Mouse (Mus musculus) ES-Bruce4 (cell line): ENCODE results near the gene Slc22a8. TPM values are rescaled to one million over a fixed set of nuclear protein-coding genes. Genes with fewer than 3 reads are reported as not detected.

Source experiments
- H3K27ac ChIP-seq: 2 replicates; pipeline ENCODE4 v1.5.1; 2012; ENCODE audit warnings: low read length, inconsistent platforms; ENCODE audit not compliant: insufficient read depth
- H3K27me3 ChIP-seq: 2 replicates; pipeline ENCODE4 v1.6.1; 2012; ENCODE audit warnings: mild to moderate bottlenecking, low read length, inconsistent platforms; ENCODE audit not compliant: control insufficient read depth, poor library complexity, insufficient read depth, severe bottlenecking
- H3K36me3 ChIP-seq: 2 replicates; pipeline ENCODE4 v1.6.1; 2012; ENCODE audit warnings: inconsistent platforms, mild to moderate bottlenecking, low read length, moderate library complexity; ENCODE audit not compliant: control insufficient read depth, poor library complexity, insufficient read depth, severe bottlenecking
- H3K4me1 ChIP-seq: one replicate; pipeline ENCODE4 v1.8.1; 2011; ENCODE audit warnings: low read length; ENCODE audit not compliant: control insufficient read depth, insufficient read depth
- H3K4me3 ChIP-seq: 2 replicates; pipeline ENCODE4 v1.5.1; 2011; ENCODE audit warnings: low read depth, mild to moderate bottlenecking, low read length
- H3K9ac ChIP-seq: 2 replicates; pipeline ENCODE4 v1.6.1; 2012; ENCODE audit warnings: low read depth, mild to moderate bottlenecking, inconsistent platforms; ENCODE audit not compliant: poor library complexity, severe bottlenecking
- H3K9me3 ChIP-seq: replicated peaks from 2 replicates; pipeline ENCODE4 v1.6.1; 2012; ENCODE audit warnings: mild to moderate bottlenecking, low read length, inconsistent platforms; ENCODE audit not compliant: control insufficient read depth, poor library complexity, insufficient read depth, severe bottlenecking
- CTCF ChIP-seq: IDR thresholded peaks from one replicate; pipeline ENCODE4 v1.8.1; 2011; ENCODE audit warnings: low read depth, low read length
- EP300 ChIP-seq: IDR thresholded peaks from 2 replicates; pipeline ENCODE4 v1.6.1; 2011; ENCODE audit warnings: low read depth, low read length; ENCODE audit not compliant: insufficient read depth
- POLR2A ChIP-seq: IDR thresholded peaks from one replicate; pipeline ENCODE4 v1.8.1; 2011; ENCODE audit warnings: low read length; ENCODE audit not compliant: insufficient read depth
- polyA plus RNA-seq: library from polyadenylated mRNA; stranded (reverse); fragments of >200 nt; gene quantifications from 2 replicates; pipeline ENCODE4 v1.2.4, GENCODE M21; 2011; ENCODE audit warnings: low read depth; ENCODE audit not compliant: missing spikeins, insufficient read depth, insufficient read length

The Slc22a8 gene
- polyA plus RNA-seq, 1 experiment, result not detected

DNA sequence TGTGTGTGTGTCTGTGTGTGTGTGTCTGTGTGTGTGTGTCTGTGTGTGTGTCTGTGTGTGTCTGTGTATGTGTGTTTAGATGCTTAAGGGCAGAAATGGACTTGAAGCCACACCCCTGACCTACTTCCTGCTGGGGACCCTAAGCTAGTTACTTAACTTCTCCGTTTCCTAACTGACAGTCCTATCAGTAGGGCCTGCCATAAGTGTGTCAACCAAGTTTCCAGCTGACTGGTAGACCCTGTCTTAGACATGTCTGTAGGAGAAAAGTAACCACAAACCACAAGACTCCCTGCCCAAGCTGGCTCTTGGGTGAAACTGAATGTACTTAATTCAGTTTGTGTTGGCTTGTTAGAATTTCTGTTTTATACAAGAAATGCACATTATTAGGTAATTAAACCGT is 1.1 kb downstream of the Slc22a8 start:
- Histone ChIP-seq H3K27ac (no peak overlapping the region), H3K9me3 (no peaks in the 10 kb centered on the region), H3K4me3 (no peak overlapping the region), H3K4me1 (peaks cover 2% of the 10 kb centered on the region), H3K36me3 (no peaks in the 10 kb centered on the region), H3K27me3 (no peaks in the 10 kb centered on the region), H3K9ac (no peak overlapping the region)
- no peak for TF ChIP-seq POLR2A
- no peak for TF ChIP-seq EP300
- TF ChIP-seq CTCF, result no peak

DNA sequence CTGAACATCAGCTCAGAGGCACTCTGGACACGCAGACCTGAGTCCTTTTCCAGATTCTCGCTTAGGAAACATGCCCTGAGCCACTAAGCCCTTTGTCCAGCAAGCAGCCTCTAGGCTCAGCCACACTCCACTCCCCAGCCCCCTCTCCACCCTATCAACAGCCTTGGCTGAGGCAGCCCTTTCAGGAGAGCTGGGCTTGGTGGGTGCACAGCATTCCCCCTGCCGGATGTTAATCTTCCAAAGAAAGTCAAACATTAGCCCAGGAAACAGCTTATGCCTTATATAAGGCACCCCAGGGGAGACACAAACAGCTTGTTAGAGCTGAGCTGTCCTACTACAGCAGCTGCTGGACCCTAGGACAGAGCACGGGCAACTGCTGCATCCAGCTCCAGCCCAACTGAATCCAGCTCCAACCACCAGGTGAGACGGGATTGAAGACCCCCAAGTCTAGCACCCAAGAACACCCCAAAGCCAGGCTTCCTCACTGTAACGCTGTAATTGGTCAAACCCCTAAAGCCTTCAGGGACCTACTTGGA is 1.9 kb downstream of the Slc22a8 start:
- no peak overlapping the region for H3K9ac ChIP-seq
- H3K4me1 ChIP-seq, result peaks cover 2% of the 10 kb centered on the region
- no peak overlapping the region for H3K27ac ChIP-seq
- no peaks in the 10 kb centered on the region for H3K27me3 ChIP-seq
- no peak overlapping the region for H3K4me3 ChIP-seq
- no peaks in the 10 kb centered on the region for H3K9me3 ChIP-seq
- H3K36me3 ChIP-seq, result no peaks in the 10 kb centered on the region
- TF ChIP-seq POLR2A (no peak), CTCF (no peak), EP300 (no peak)

- Histone ChIP-seq H3K9ac (no peak overlapping the region), H3K4me3 (no peak overlapping the region), H3K9me3 (no peaks in the 10 kb centered on the region), H3K27ac (no peak overlapping the region), H3K27me3 (no peaks in the 10 kb centered on the region), H3K36me3 (no peaks in the 10 kb centered on the region), H3K4me1 (peaks cover 2% of the 10 kb centered on the region)
- TF ChIP-seq POLR2A, result no peak
- no peak for TF ChIP-seq CTCF
- TF ChIP-seq EP300, result no peak
Measured at GRCm38 (mm10) chr19:8593833-8594232, 2.8 kb downstream of the Slc22a8 start.

GRCm38 (mm10) chr19:8594518-8594917 is 3.5 kb downstream of the Slc22a8 start:
- no peak for TF ChIP-seq CTCF
- TF ChIP-seq POLR2A, result no peak
- no peak for TF ChIP-seq EP300
- Histone ChIP-seq H3K27me3 (no peaks in the 10 kb centered on the region), H3K36me3 (no peaks in the 10 kb centered on the region), H3K9ac (no peak overlapping the region), H3K4me3 (no peak overlapping the region), H3K9me3 (no peaks in the 10 kb centered on the region), H3K27ac (no peak overlapping the region), H3K4me1 (peaks cover 2% of the 10 kb centered on the region)

GRCm38 (mm10) chr19:8597269-8597668 is 6.2 kb downstream of the Slc22a8 start:
- no peaks in the 10 kb centered on the region for H3K27me3 ChIP-seq
- H3K9me3 ChIP-seq, result no peaks in the 10 kb centered on the region
- TF ChIP-seq POLR2A (no peak), EP300 (no peak), CTCF (no peak)
- H3K27ac ChIP-seq, result no peak overlapping the region
- H3K4me1 ChIP-seq, result no peaks in the 10 kb centered on the region
- no peak overlapping the region for H3K4me3 ChIP-seq
- H3K9ac ChIP-seq, result no peak overlapping the region
- no peaks in the 10 kb centered on the region for H3K36me3 ChIP-seq

DNA sequence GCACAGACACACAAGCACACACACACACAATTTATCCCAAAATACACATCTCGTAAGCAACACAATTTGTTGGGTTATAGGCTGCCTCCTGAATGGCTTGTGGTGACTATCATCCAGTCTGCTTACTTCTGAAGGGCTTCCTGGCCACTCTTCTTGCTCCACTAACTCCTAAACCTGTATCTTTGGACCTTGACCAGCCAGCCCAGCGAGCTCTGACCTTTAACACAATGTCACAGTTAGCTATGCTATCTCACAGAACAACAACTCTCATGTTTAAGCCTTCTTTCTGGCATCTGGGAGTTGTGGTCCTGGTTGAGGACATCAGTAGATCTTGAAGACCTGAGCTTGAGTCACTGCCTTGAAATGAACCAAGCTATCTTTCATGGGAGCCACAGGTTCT is 8.2 kb downstream of the Slc22a8 start:
- Histone ChIP-seq H3K4me3 (no peak overlapping the region), H3K9me3 (no peaks in the 10 kb centered on the region), H3K27ac (no peak overlapping the region), H3K4me1 (no peaks in the 10 kb centered on the region), H3K27me3 (no peaks in the 10 kb centered on the region), H3K36me3 (no peaks in the 10 kb centered on the region), H3K9ac (no peak overlapping the region)
- TF ChIP-seq POLR2A (no peak), EP300 (no peak), CTCF (no peak)
